Mouse (Mus musculus) liver, embryonic 13.5 days (tissue): ENCODE results near the gene Txndc2. TPM values are rescaled to one million over a fixed set of nuclear protein-coding genes. Genes with fewer than 3 reads are reported as not detected.
"Not testable (repeated sequence)": the region's sequence is repeated elsewhere in the genome, so short reads cannot be mapped to it uniquely, and the experiment has no call there.

ENCODE experiments used
- ATAC-seq: fragments of 200-750 bp; cut with Nextera tagmentation; 2 replicates; pipeline ENCODE4 v1.8.0; 2017; ENCODE audit warnings: low read depth, mild to moderate bottlenecking, moderate number of reproducible peaks, moderate library complexity
- DNase-seq: peaks from one replicate; pipeline ENCODE4 v3.0.0; 2022
- H3K27ac ChIP-seq: fragments of 300-500 bp; sonication (generic); 2 replicates; pipeline ENCODE4 v1.5.1; 2015; ENCODE audit warnings: moderate library complexity, mild to moderate bottlenecking, inconsistent platforms
- H3K27me3 ChIP-seq: fragments of 300-500 bp; sonication (generic); 2 replicates; pipeline ENCODE4 v1.6.1; 2015; ENCODE audit warnings: mild to moderate bottlenecking, inconsistent platforms
- H3K36me3 ChIP-seq: fragments of 300-500 bp; sonication (generic); 2 replicates; pipeline ENCODE4 v1.6.1; 2015; ENCODE audit warnings: mild to moderate bottlenecking, inconsistent platforms
- H3K4me1 ChIP-seq: fragments of 300-500 bp; sonication (generic); replicated peaks from 2 replicates; pipeline ENCODE4 v1.6.1; 2015; ENCODE audit warnings: inconsistent platforms
- H3K4me2 ChIP-seq: fragments of 300-500 bp; sonication (generic); 2 replicates; pipeline ENCODE4 v1.6.1; 2015; ENCODE audit warnings: inconsistent platforms, mild to moderate bottlenecking, moderate library complexity
- H3K4me3 ChIP-seq: fragments of 300-500 bp; sonication (generic); replicated peaks from 2 replicates; pipeline ENCODE4 v1.5.1; 2015; ENCODE audit warnings: mild to moderate bottlenecking, inconsistent platforms
- H3K9ac ChIP-seq: fragments of 300-500 bp; sonication (generic); 2 replicates; pipeline ENCODE4 v1.6.1; 2015; ENCODE audit warnings: mild to moderate bottlenecking, inconsistent platforms
- H3K9me3 ChIP-seq: fragments of 300-500 bp; sonication (generic); replicated peaks from 2 replicates; pipeline ENCODE4 v1.6.1; 2016; ENCODE audit warnings: inconsistent platforms
- WGBS: fragments of 180-500 bp; shearing (Covaris S2); methylation state at CpG from one replicate; pipeline ENCODE4 v1.1.7; 2015; ENCODE audit not compliant: insufficient replicate concordance; 5-methylcytosine and 5-hydroxymethylcytosine counted together
- polyA plus RNA-seq: library from polyadenylated mRNA; unstranded; fragments of >200 nt; fragmentation: Nextera tagmentation; extraction: Ambion mirVana; gene quantifications from 2 replicates; pipeline ENCODE4 v1.2.1, GENCODE M21; 2015

Gene Txndc2
- polyA plus RNA-seq, 1 experiment from 2014 or later, result not detected

- H3K27ac ChIP-seq, result no peak overlapping the region; the same call in 1 of the 2 replicates
- no peaks in the 10 kb centered on the region for H3K36me3 ChIP-seq
- no peak overlapping the region for H3K4me3 ChIP-seq
- no peaks in the 10 kb centered on the region for H3K27me3 ChIP-seq
- ATAC-seq (no peak), DNase-seq (no peak)
- no peak overlapping the region for H3K4me2 ChIP-seq
- H3K9ac ChIP-seq, result no peak overlapping the region
- H3K4me1 ChIP-seq, result no peaks in the 10 kb centered on the region
- H3K9me3 ChIP-seq, result no peaks in the 10 kb centered on the region
- WGBS, result 66% methylated on average over 6 of the region's 6 CpGs
Observed at GRCm38 (mm10) chr17:65629943-65630342, 12.0 kb downstream of the Txndc2 start.

- not testable (repeated sequence) for DNase-seq, H3K9me3 ChIP-seq, H3K4me1 ChIP-seq, H3K4me3 ChIP-seq, H3K4me2 ChIP-seq, ATAC-seq, H3K36me3 ChIP-seq, H3K9ac ChIP-seq, H3K27me3 ChIP-seq, H3K27ac ChIP-seq
- 55% methylated on average over 13 of the region's 13 CpGs for WGBS
Observed at GRCm38 (mm10) chr17:65628823-65629532, 13.0 kb downstream of the Txndc2 start.

GRCm38 (mm10) chr17:65626301-65626700, 15.7 kb downstream of the Txndc2 start:
- Histone ChIP-seq H3K27ac (no peak overlapping the region), H3K4me3 (no peak overlapping the region), H3K27me3 (no peaks in the 10 kb centered on the region), H3K9me3 (0 out of 2 replicates have a peak, but pooled peaks cover 6% of the 10 kb centered on the region), H3K4me2 (no peak overlapping the region), H3K36me3 (no peaks in the 10 kb centered on the region), H3K9ac (no peak overlapping the region), H3K4me1 (no peaks in the 10 kb centered on the region)
- ATAC-seq (no peak), DNase-seq (no peak)
- 70% methylated on average over 6 of the region's 6 CpGs for WGBS

GRCm38 (mm10) chr17:65625563-65625962, 16.4 kb downstream of the Txndc2 start:
- Histone ChIP-seq H3K4me3 (no peak overlapping the region), H3K27me3 (no peaks in the 10 kb centered on the region), H3K36me3 (no peaks in the 10 kb centered on the region), H3K4me1 (no peaks in the 10 kb centered on the region), H3K27ac (no peak overlapping the region), H3K9ac (no peak overlapping the region), H3K4me2 (no peak overlapping the region), H3K9me3 (0 out of 2 replicates have a peak, but pooled peaks cover 6% of the 10 kb centered on the region)
- no peak for DNase-seq
- ATAC-seq, result no peak
- WGBS, result 73% methylated on average over 6 of the region's 6 CpGs

GRCm38 (mm10) chr17:65623130-65623529, 18.8 kb downstream of the Txndc2 start:
- H3K27me3 ChIP-seq, result no peaks in the 10 kb centered on the region
- 0 out of 2 replicates have a peak, but pooled peaks cover 6% of the 10 kb centered on the region for H3K9me3 ChIP-seq
- no peaks in the 10 kb centered on the region for H3K4me1 ChIP-seq
- H3K4me2 ChIP-seq, result no peak overlapping the region
- H3K27ac ChIP-seq, result no peak overlapping the region
- ATAC-seq (no peak), DNase-seq (no peak)
- H3K4me3 ChIP-seq, result no peak overlapping the region
- no peaks in the 10 kb centered on the region for H3K36me3 ChIP-seq
- no peak overlapping the region for H3K9ac ChIP-seq

- no peak for DNase-seq
- H3K4me3 ChIP-seq, result no peak overlapping the region
- H3K4me1 ChIP-seq, result peaks cover 11% of the 10 kb centered on the region
- H3K27me3 ChIP-seq, result 0 out of 2 replicates have a peak, but pooled peaks cover 3% of the 10 kb centered on the region
- H3K9ac ChIP-seq, result no peak overlapping the region
- H3K4me2 ChIP-seq, result no peak overlapping the region
- 81% methylated on average over 2 of the region's 2 CpGs for WGBS
- ATAC-seq, result no peak
- H3K36me3 ChIP-seq, result no peaks in the 10 kb centered on the region
- no peak overlapping the region for H3K27ac ChIP-seq
- H3K9me3 ChIP-seq, result no peaks in the 10 kb centered on the region
Observed at GRCm38 (mm10) chr17:65618431-65618830, 23.5 kb downstream of the Txndc2 start.

GRCm38 (mm10) chr17:65615678-65616077, 26.3 kb downstream of the Txndc2 start:
- H3K27me3 ChIP-seq, result 0 out of 2 replicates have a peak, but pooled peaks cover 3% of the 10 kb centered on the region
- H3K9me3 ChIP-seq, result no peaks in the 10 kb centered on the region
- DNase-seq (no peak), ATAC-seq (no peak)
- peak overlapping the region; percentile 41; the same call in 1 of the 2 replicates for H3K9ac ChIP-seq
- no peaks in the 10 kb centered on the region for H3K36me3 ChIP-seq
- no peak overlapping the region for H3K27ac ChIP-seq
- 28% methylated on average over 3 of the region's 3 CpGs for WGBS
- no peak overlapping the region for H3K4me2 ChIP-seq
- H3K4me3 ChIP-seq, result no peak overlapping the region
- H3K4me1 ChIP-seq, result peaks cover 23% of the 10 kb centered on the region

- peak overlapping the region; percentile 88 for H3K4me2 ChIP-seq
- no peaks in the 10 kb centered on the region for H3K9me3 ChIP-seq
- peaks cover 4% of the 10 kb centered on the region for H3K36me3 ChIP-seq
- H3K27me3 ChIP-seq, result 0 out of 2 replicates have a peak, but pooled peaks cover 3% of the 10 kb centered on the region
- DNase-seq, result no peak
- 4% methylated on average over 9 of the region's 9 CpGs for WGBS
- H3K27ac ChIP-seq, result peak overlapping the region; percentile 95
- H3K4me1 ChIP-seq, result peaks cover 32% of the 10 kb centered on the region
- H3K4me3 ChIP-seq, result peak overlapping the region; percentile 98
- no peak for ATAC-seq
- H3K9ac ChIP-seq, result peak overlapping the region; percentile 87
Observed at GRCm38 (mm10) chr17:65614431-65614830, 27.5 kb downstream of the Txndc2 start.

- ATAC-seq, result peak; percentile 87
Observed at GRCm38 (mm10) chr17:65613463-65614412, 28.2 kb downstream of the Txndc2 start, which contains the start of gene Vapa. Gene Vapa (minus strand): TSS chr17:65613555.

GRCm38 (mm10) chr17:65613142-65613462, 28.9 kb downstream of the Txndc2 start:
- peaks cover 46% of the 10 kb centered on the region for H3K4me1 ChIP-seq
- DNase-seq (no peak), ATAC-seq (peak; percentile 69)
- H3K27me3 ChIP-seq, result 0 out of 2 replicates have a peak, but pooled peaks cover 3% of the 10 kb centered on the region
- H3K9me3 ChIP-seq, result no peaks in the 10 kb centered on the region
- H3K27ac ChIP-seq, result peak overlapping the region; percentile 96
- 0% methylated on average over 29 of the region's 42 CpGs for WGBS
- peak overlapping the region; percentile 83 for H3K4me2 ChIP-seq
- peak overlapping the region; percentile 99 for H3K9ac ChIP-seq
- peaks cover 6% of the 10 kb centered on the region for H3K36me3 ChIP-seq
- H3K4me3 ChIP-seq, result peak overlapping the region; percentile 98

More at GRCm38 (mm10) chr17:65613463-65614412, 28.2 kb downstream of the Txndc2 start, which contains the start of gene Vapa:
- Histone ChIP-seq H3K4me2 (peak within 1 kb of the TSS; percentile 88), H3K36me3 (peaks cover 6% of the 10 kb centered on the region), H3K4me3 (peak within 1 kb of the TSS; percentile 98), H3K27ac (peak within 1 kb of the TSS; percentile 96), H3K9me3 (no peaks in the 10 kb centered on the region), H3K9ac (peak within 1 kb of the TSS; percentile 99), H3K4me1 (peaks cover 39% of the 10 kb centered on the region), H3K27me3 (0 out of 2 replicates have a peak, but pooled peaks cover 3% of the 10 kb centered on the region)
- DNase-seq, result peak; percentile 97
- under 1% methylated on average over 84 of the region's 85 CpGs for WGBS
